Mouse (Mus musculus) frontal cortex, postnatal 36 days (tissue): ENCODE results near the gene Mfap5.
"Not testable (repeated sequence)": the region's sequence is repeated elsewhere in the genome, so short reads cannot be mapped to it uniquely, and the experiment has no call there.

Experiments used
- DNase-seq, 2 experiments: peaks; one replicate each; pipeline ENCODE4 v3.0.0; 2022; ENCODE audit warnings: low spot score in 2 of 2

The Mfap5 gene

GRCm38 (mm10) chr6:122512914-122513878 lies 7.6 kb downstream of the Mfap5 start:
- no peak for DNase-seq

GRCm38 (mm10) chr6:122514312-122514711 lies 8.7 kb downstream of the Mfap5 start:
- no peak for DNase-seq

- not testable (repeated sequence) for DNase-seq
Observed at GRCm38 (mm10) chr6:122515762-122516161, 10.1 kb downstream of the Mfap5 start.

GRCm38 (mm10) chr6:122517668-122518067 lies 12.0 kb downstream of the Mfap5 start:
- DNase-seq = no peak

- peak in 1 of 2 experiments; percentile 38 for DNase-seq
Observed at GRCm38 (mm10) chr6:122519384-122519783, 13.7 kb downstream of the Mfap5 start.

- peak in 1 of 2 experiments; percentile 9 for DNase-seq
Observed at GRCm38 (mm10) chr6:122522595-122522994, 16.9 kb downstream of the Mfap5 start.

GRCm38 (mm10) chr6:122523289-122523688 lies 17.6 kb downstream of the Mfap5 start:
- no peak for DNase-seq

- no peak for DNase-seq
Observed at GRCm38 (mm10) chr6:122527596-122527995, 22.0 kb downstream of the Mfap5 start.

- peak in 1 of 2 experiments; percentile 13 for DNase-seq
Observed at GRCm38 (mm10) chr6:122528136-122528535, 22.5 kb downstream of the Mfap5 start.

- no peak for DNase-seq
Observed at GRCm38 (mm10) chr6:122531466-122532174, 26.0 kb downstream of the Mfap5 start.

GRCm38 (mm10) chr6:122532883-122533302 lies 27.2 kb downstream of the Mfap5 start:
- no peak for DNase-seq

- no peak for DNase-seq
Observed at GRCm38 (mm10) chr6:122534032-122534431, 28.4 kb downstream of the Mfap5 start.

- DNase-seq = peak in 1 of 2 experiments; percentile 45
Observed at GRCm38 (mm10) chr6:122539564-122539963, 33.9 kb downstream of the Mfap5 start.

GRCm38 (mm10) chr6:122542459-122542858 lies 36.8 kb downstream of the Mfap5 start:
- not testable (repeated sequence) for DNase-seq

GRCm38 (mm10) chr6:122543574-122543973 lies 37.9 kb downstream of the Mfap5 start:
- DNase-seq = no peak

GRCm38 (mm10) chr6:122544672-122545071 lies 39.0 kb downstream of the Mfap5 start:
- DNase-seq = no peak

- no peak for DNase-seq
Observed at GRCm38 (mm10) chr6:122545289-122545882, 39.7 kb downstream of the Mfap5 start.

- DNase-seq = no peak
Observed at GRCm38 (mm10) chr6:122545948-122546347, 40.3 kb downstream of the Mfap5 start.

- no peak for DNase-seq
Observed at GRCm38 (mm10) chr6:122553606-122554005, 48.0 kb downstream of the Mfap5 start, which contains the start of gene Aicda. Gene Aicda (plus strand): TSS chr6:122553801.

GRCm38 (mm10) chr6:122554102-122554501 lies 48.5 kb downstream of the Mfap5 start:
- no peak for DNase-seq

GRCm38 (mm10) chr6:122555266-122555665 lies 49.6 kb downstream of the Mfap5 start:
- DNase-seq = no peak

- DNase-seq = peak; percentile 65 to 87
Observed at GRCm38 (mm10) chr6:122556959-122557561, 51.4 kb downstream of the Mfap5 start.
